Mouse (Mus musculus): Measurements from ENCODE around the gene Supt4a.

GRCm38 (mm10) chr11:87750521-87750920 lies 13.2 kb downstream of the Supt4a start:
- TF ChIP-seq CTCF (conservative IDR thresholded peaks at IDR 0.05; ENCODE audit: low read length) (no peak), NANOG (IDR thresholded peaks at IDR 0.05; ENCODE audit: borderline replicate concordance, low read length) (no peak), POU5F1 (IDR thresholded peaks at IDR 0.05; ENCODE audit: borderline replicate concordance, low read length) (no peak)

Data from E14TG2a.4 (cell line).